Mouse (Mus musculus): ENCODE measurements at regions not wholly inside any gene's neighbourhood (a gene's known extent, or its start where the extent isn't known, plus 50 kb on each side); places are given as distances from the start of the nearest gene placed in this dataset.

DNA sequence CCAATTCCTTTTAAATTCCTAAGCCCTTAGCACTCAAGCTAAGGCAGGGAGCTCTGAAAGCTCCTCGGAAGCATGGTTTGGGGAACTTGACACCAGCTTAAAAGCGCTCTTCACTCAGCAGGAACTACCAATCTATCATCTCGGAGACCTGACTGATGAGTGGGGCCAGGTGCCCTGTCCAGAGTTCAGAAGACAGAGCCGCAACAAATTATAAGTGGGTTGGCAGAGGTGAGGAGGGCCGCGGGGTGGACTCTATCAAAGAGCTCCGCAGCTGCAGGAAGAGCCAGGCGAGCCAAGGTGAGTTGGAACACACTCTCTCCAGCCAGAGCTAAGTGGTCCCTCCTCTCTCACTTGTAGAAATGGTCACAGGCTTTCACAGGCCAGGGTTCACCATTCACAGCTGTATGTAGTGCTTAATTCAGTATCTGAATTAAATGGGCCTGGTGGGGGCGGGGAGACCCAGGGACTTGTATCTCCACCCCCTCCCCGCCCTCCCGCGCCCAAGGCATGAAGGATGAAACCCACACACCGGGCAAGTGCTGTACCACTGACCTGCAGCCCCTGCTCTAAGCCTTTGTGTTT, 180.8 kb downstream of the Stim2 start:
- in situ Hi-C loops (cut with MboI, MseI) = no loop called here

GRCm38 (mm10) chr5:54180192-54180611, 181.9 kb downstream of the Stim2 start:
- in situ Hi-C loops (cut with MboI, MseI) = no loop called here

GRCm38 (mm10) chr5:54180640-54181326, 182.5 kb downstream of the Stim2 start:
- in situ Hi-C loops (cut with MboI, MseI) = no loop called here

GRCm38 (mm10) chr5:54181327-54181863, 183.1 kb downstream of the Stim2 start:
- in situ Hi-C loops (cut with MboI, MseI) = no loop called here

DNA sequence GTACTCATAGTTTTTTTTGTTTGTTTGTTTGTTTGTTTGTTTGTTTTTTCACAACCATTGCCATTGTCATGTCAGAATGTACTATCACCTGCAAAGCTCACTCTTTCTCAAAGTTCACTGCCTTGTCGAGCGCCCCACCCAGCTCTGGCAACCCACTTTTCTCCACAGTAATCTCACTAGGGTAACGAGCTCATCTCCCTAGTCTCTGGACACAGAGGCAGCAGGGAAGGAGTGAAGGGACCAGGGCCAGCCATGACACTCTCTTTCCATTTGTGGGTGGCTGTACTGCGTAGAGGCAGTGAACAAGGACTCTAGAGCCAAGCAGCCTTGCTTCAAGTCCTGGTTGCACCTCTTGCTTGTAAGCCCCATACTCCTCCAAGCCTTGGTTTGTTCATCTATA, 184.5 kb downstream of the Stim2 start:
- in situ Hi-C loops (cut with MboI, MseI) = no loop called here

- in situ Hi-C loops (cut with MboI, MseI) = no loop called here
Measured at GRCm38 (mm10) chr5:54185662-54186061, 187.4 kb downstream of the Stim2 start.

- in situ Hi-C loops (cut with MboI, MseI) = no loop called here
Measured at GRCm38 (mm10) chr5:54186076-54186676, 187.9 kb downstream of the Stim2 start.

DNA sequence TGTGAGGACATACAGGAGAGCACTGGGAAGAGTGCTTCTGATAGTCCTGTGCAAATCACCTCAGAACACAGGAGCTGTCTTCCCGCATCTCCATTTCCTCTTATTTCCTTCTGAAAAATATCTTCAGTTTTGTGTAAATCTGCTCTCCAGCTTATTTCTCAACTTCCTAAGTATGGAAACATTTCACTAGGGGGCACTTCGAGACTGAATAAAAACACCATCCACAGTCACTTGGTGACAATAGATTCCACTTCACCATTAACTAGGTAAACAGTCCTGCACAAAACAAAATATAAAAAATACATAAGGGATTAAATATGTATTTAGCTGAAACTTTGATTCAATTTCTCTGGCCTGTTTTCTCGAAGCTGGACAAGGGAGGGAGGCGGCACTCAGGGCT, 193.4 kb downstream of the Stim2 start:
- in situ Hi-C loops (cut with MboI, MseI) = no loop called here

DNA sequence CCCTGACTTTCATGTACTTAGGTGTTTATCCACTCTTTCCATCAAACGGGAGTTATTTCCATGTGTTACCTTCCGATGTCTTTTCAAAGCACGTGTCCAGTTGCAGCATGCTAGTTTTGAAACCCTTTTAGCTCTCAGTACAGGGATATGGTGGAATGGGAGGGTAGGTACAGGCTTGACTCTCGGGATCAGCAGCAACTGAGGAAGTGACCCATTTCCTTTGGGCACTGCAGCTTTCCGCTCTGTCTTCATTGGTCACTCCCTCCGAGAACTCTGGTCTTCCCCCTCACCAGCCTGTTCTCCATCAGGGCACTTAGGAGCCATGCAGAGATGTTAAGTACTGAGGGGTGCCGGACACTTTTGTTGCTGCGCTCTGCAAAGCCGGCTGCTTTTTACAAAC, 196.5 kb downstream of the Stim2 start:
- in situ Hi-C loops (cut with MboI, MseI) = no loop called here

- in situ Hi-C loops (cut with MboI, MseI) = no loop called here
Measured at GRCm38 (mm10) chr5:54200032-54200431, 201.7 kb downstream of the Stim2 start.

GRCm38 (mm10) chr5:54200587-54200986, 202.3 kb downstream of the Stim2 start:
- in situ Hi-C loops (cut with MboI, MseI) = no loop called here

GRCm38 (mm10) chr5:54211457-54211856, 213.2 kb downstream of the Stim2 start:
- in situ Hi-C loops (cut with MboI, MseI) = no loop called here

- in situ Hi-C loops (cut with MboI, MseI) = no loop called here
Measured at GRCm38 (mm10) chr5:54212038-54212589, 213.8 kb downstream of the Stim2 start.

DNA sequence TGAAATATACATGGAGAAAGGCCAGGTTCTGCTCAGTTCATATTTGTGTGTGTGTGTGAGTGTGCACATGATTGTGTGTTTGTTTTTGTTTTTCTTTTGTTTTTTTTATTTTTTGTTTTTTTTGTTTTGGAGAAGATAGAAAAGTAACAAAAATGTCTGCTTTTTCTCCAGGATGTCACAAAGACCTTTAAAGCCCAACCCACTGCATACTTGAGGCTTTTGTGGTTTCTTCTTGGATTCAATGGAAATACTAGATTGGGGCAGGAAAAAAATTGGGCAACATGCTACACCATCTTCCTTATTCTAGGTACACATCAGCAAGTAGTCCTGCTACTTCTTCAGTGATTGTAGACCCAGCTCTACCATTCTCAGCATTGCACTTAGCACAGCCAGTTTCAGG, 226.7 kb downstream of the Stim2 start:
- in situ Hi-C loops (cut with MboI, MseI) = no loop called here

DNA sequence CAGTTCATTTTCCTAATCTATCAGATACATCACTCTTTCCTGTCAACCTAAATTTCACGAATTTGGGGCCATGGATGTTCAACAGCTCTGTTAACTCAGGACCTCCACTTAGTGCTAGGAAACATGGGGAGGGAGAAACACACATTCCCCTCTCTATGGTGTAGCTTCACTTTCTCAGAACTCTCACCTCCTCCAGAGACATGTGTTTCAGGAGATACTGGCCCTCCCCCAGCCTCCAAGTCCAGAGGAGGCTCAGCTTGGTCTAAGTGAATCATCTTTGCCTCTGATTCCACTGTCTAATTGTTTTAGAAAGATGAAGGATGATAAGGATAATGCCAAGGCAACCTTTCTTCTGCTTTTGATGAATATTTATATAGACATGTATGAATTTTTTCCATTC, 236.3 kb downstream of the Stim2 start:
- in situ Hi-C loops (cut with MboI, MseI) = no loop called here

DNA sequence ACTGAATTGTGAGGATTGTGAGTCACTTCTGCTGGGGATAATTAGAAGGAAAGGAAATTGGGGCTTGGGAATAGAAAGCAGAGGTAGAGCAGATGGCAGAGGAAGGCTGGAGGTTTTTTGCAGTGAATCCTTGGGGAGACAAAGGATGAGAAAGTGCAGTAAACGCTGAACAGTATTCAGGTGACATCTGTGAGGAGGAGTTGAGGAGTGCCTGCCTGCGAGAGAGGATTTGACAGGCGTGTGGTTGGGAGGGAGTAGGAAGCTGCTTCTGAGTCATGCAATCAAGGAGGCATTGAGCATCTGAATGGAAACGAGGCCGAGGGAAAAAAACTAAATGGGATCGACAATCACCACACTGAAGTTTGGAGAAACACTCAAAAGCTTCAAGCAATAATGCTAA, 236.9 kb downstream of the Stim2 start:
- in situ Hi-C loops (cut with MboI, MseI) = no loop called here

- in situ Hi-C loops (cut with MboI, MseI) = no loop called here
Measured at GRCm38 (mm10) chr5:54237226-54237625, 238.9 kb downstream of the Stim2 start.

DNA sequence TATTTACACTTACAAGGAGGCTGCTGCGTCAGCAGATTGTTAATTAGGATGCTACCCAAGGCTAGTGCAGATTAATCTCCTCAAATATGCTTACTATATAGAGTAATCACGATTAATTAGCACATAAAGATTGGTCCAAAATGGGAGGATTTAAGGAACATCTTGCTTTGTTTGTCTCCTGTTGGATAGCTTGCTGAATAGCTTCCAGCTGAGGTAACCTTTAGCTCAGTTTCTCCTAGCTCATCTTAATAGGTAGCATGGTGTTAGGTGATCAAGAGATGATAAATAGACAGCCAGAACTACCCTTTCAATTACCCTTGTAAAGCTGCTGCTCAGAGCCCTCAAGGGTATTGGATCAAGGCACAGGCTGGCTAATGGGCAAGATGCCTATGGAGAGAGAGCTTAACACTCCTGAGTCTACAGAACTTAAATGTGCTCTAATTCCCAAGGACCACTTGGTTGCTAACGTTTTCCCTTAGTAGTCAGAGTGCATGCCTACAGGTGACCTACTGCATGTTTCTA, 240.4 kb downstream of the Stim2 start:
- in situ Hi-C loops (cut with MboI, MseI) = no loop called here

GRCm38 (mm10) chr5:54239586-54239985, 241.3 kb downstream of the Stim2 start:
- in situ Hi-C loops (cut with MboI, MseI) = no loop called here

DNA sequence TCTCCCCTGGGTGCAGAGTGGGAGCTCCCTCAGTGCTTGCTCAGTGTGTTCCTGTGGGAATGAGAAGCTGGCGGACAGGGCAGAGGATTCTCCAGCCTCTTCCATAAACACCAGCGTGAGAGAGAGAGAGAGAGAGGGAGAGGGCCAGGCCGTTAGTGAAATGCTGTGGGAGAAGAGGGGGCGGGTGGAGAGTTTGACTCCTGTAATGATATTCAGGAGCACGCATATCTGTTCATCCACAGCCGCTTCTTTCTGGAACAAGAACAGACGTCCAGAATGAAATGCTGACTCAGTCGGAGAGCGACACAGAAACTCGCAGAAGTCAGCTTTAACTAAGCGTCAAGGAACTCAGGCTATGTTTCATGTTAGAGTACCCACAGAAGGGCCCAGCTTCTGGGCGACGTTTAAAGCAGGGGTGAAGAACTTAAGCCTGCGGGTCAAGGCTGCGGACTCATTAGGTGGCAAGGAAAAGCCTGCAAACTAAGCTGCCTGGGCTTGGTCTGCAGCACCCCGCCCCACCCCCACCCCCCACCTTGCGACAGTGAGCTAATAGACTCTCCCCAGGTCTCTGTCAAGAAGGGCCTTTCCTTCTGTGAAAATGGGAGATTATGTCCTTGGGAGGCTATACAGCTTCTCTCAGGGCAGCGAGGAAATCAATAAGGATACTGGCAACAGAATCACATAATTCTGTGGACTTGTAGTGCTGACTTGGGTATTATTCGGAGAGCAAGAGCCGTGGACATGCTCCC, 243.0 kb downstream of the Stim2 start:
- in situ Hi-C loops (cut with MboI, MseI) = no loop called here

GRCm38 (mm10) chr5:54242126-54242525, 243.8 kb downstream of the Stim2 start:
- in situ Hi-C loops (cut with MboI, MseI) = no loop called here

DNA sequence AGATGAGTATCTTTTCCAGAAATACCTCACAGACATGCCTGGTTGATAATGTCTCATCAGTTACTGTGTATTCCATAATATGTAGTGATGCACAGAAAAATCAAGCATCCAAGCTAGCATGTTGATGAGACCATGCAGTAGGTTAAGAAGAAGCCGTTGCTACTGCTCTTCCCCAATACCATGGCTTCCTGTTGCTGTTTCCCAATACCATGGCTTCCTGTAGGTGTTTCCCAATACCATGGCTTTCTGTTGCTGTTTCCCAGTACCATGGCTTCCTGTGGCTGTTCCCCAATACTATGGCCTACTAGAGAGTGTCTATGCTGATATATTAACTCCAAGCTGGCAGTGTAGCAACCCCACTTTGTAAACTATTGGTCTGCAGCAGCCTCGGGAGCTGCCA, 253.7 kb downstream of the Stim2 start:
- in situ Hi-C loops (cut with MboI, MseI) = no loop called here

All from T-helper 17 cell (primary cell).